Comparison of ENCODE assay signal across 14 mouse cellular contexts in the genomic region with DNA sequence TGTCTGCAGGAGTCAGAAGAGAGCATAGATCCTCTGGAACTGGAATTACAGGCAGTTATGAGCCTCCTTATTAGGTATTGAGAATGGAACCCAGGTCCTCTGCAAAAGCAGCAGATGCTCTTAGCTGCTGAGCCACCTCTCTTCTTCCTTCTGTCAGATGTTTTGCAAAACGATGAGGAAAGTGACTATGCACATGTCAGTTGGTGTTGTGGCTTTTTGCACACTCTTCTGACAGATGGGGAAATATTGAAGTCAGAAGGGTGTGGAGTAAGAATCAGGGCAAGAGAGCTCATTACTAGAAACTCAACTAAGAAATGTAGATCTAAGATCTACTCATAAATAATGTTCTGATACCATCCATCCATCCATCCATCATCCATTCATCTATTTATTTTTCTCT.
"Had no signal": no experiment of that assay in that cellular context is flagged by ENCODE, and none has a peak within 500 bp of the region (broad histone marks: within the 10 kb centered on the region; RNA-seq: fewer than 3 reads in every experiment).

No protein-coding gene starts in this region.

- H3K27ac ChIP-seq: macrophage; midbrain, embryonic 13.5 days; midbrain, embryonic 15.5 days; neural tube, embryonic 12.5 days; stomach, embryonic 15.5 days; stomach, postnatal 0 days had no signal

- H3K4me1 ChIP-seq: megakaryocyte, embryonic 14.5 days; midbrain, embryonic 13.5 days; midbrain, embryonic 15.5 days; neural tube, embryonic 12.5 days; stomach, embryonic 15.5 days had no signal

- H3K4me3 ChIP-seq: megakaryocyte, embryonic 14.5 days; midbrain, embryonic 13.5 days; midbrain, embryonic 15.5 days; neural tube, embryonic 12.5 days; stomach, embryonic 15.5 days had no signal

- DNase-seq: lung, adult 18-20 months; lung, embryonic 14.5 days; lung, postnatal 10 days; right cerebral cortex, postnatal 14 days; thymus, adult 2 months; thymus, postnatal 25 days; thymus, postnatal 4 days had no signal

- ATAC-seq: midbrain, embryonic 13.5 days; midbrain, embryonic 15.5 days had no signal
